Comparison of ENCODE assay signal across 18 mouse cellular contexts in genomic region chr12:83338345-83338744, GRCm38 (mm10).
A peak's percentile ranks its signal among the peaks of the same experiment; 100 is the strongest.
DNase-seq lines count a peak whose midpoint lies in the region; ATAC-seq and TF ChIP-seq lines count a peak whose summit lies in the region.
"Had no signal": no experiment of that assay in that cellular context is flagged by ENCODE, and none has a peak within 500 bp of the region (broad histone marks: within the 10 kb centered on the region; RNA-seq: fewer than 3 reads in every experiment).

No protein-coding gene starts in this region.

- no peak for ATAC-seq in liver, embryonic 14.5 days (ENCODE audit: insufficient read depth)
- ATAC-seq in liver, embryonic 12.5 days: no peak
- ATAC-seq in forebrain, postnatal 0 days: no peak
- no peak for ATAC-seq in hindbrain, postnatal 0 days
- no peak for ATAC-seq in midbrain, postnatal 0 days (ENCODE audit: low FRiP score)
- ATAC-seq in cerebellum, adult (ENCODE audit: insufficient number of reproducible peaks, low FRiP score, low TSS enrichment): no peak
- ATAC-seq: activated CD4-positive, CD25-positive, alpha-beta regulatory T cell, adult 4 months; intestine, embryonic 15.5 days; Patski had no signal

- no peak overlapping the region for H3K4me2 ChIP-seq in liver, embryonic 14.5 days (ENCODE audit: low read depth)
- no peak overlapping the region for H3K4me2 ChIP-seq in liver, embryonic 12.5 days
- H3K4me2 ChIP-seq in forebrain, postnatal 0 days (ENCODE audit: low read depth): no peak overlapping the region
- H3K4me2 ChIP-seq in hindbrain, postnatal 0 days (ENCODE audit: low read depth, low read length): no peak overlapping the region
- no peak overlapping the region for H3K4me2 ChIP-seq in midbrain, postnatal 0 days (ENCODE audit: low read depth, low read length, poor library complexity, severe bottlenecking)
- H3K4me2 ChIP-seq: embryonic facial prominence, embryonic 13.5 days; heart, embryonic 12.5 days; intestine, embryonic 15.5 days had no signal

- H3K9me3 ChIP-seq in liver, embryonic 14.5 days (ENCODE audit: control insufficient read depth, low read length): no peaks in the 10 kb centered on the region
- no peaks in the 10 kb centered on the region for H3K9me3 ChIP-seq in liver, embryonic 12.5 days (replicated peaks)
- H3K9me3 ChIP-seq in forebrain, postnatal 0 days (ENCODE audit: low read length): no peaks in the 10 kb centered on the region
- H3K9me3 ChIP-seq in hindbrain, postnatal 0 days (ENCODE audit: low read length): no peaks in the 10 kb centered on the region
- no peaks in the 10 kb centered on the region for H3K9me3 ChIP-seq in midbrain, postnatal 0 days (ENCODE audit: low read length)
- H3K9me3 ChIP-seq: embryonic facial prominence, embryonic 13.5 days; heart, embryonic 12.5 days; intestine, embryonic 15.5 days had no signal

- 64% methylated on average over 1 of the region's 1 CpGs for WGBS in liver, embryonic 14.5 days (ENCODE audit: insufficient replicate concordance)
- WGBS in liver, embryonic 12.5 days (ENCODE audit: insufficient replicate concordance): 50% methylated on average over 1 of the region's 1 CpGs
- 78% methylated on average over 1 of the region's 1 CpGs for WGBS in forebrain, postnatal 0 days
- 77% methylated on average over 1 of the region's 1 CpGs for WGBS in hindbrain, postnatal 0 days
- WGBS in midbrain, postnatal 0 days: 69% methylated on average over 1 of the region's 1 CpGs

- H3K4me1 ChIP-seq in liver, embryonic 14.5 days (replicated peaks; ENCODE audit: control insufficient read depth in 2 of 2, insufficient read depth in 2 of 2, low read length in 1 of 2): peaks cover 0 to 3% of the 10 kb centered on the region in 2 experiments; a peak in 1 of 4 replicates
- peaks cover 8% of the 10 kb centered on the region; the same call in 1 of the 2 replicates for H3K4me1 ChIP-seq in liver, embryonic 12.5 days
- H3K4me1 ChIP-seq in forebrain, postnatal 0 days (ENCODE audit: insufficient read depth): peaks cover 15% of the 10 kb centered on the region
- H3K4me1 ChIP-seq in hindbrain, postnatal 0 days (ENCODE audit: insufficient read depth, low read length): peaks cover 35% of the 10 kb centered on the region
- H3K4me1 ChIP-seq in midbrain, postnatal 0 days (ENCODE audit: insufficient read depth, low read length): peaks cover 11% of the 10 kb centered on the region
- H3K4me1 ChIP-seq: intestine, embryonic 15.5 days had no signal

- no peak for TF ChIP-seq EP300 in liver, embryonic 14.5 days (IDR thresholded peaks at IDR 0.05; ENCODE audit: low read depth)

- H3K27me3 ChIP-seq in liver, embryonic 14.5 days (ENCODE audit: control insufficient read depth, insufficient read depth, low read length): no peaks in the 10 kb centered on the region; the same call in 1 of the 2 replicates
- no peaks in the 10 kb centered on the region for H3K27me3 ChIP-seq in liver, embryonic 12.5 days (replicated peaks)
- no peaks in the 10 kb centered on the region for H3K27me3 ChIP-seq in forebrain, postnatal 0 days (ENCODE audit: insufficient read depth, low read length)
- H3K27me3 ChIP-seq in hindbrain, postnatal 0 days (ENCODE audit: insufficient read depth, low read length): no peaks in the 10 kb centered on the region
- no peaks in the 10 kb centered on the region for H3K27me3 ChIP-seq in midbrain, postnatal 0 days (ENCODE audit: insufficient read depth, low read length)
- H3K27me3 ChIP-seq: heart, embryonic 12.5 days; intestine, embryonic 15.5 days had no signal

- H3K9ac ChIP-seq in liver, embryonic 14.5 days (replicated peaks): no peak overlapping the region
- no peak overlapping the region for H3K9ac ChIP-seq in liver, embryonic 12.5 days
- H3K9ac ChIP-seq in forebrain, postnatal 0 days: no peak overlapping the region
- 0 out of 2 replicates have a peak overlapping the region, but pooled peaks have one; percentile 13 for H3K9ac ChIP-seq in hindbrain, postnatal 0 days (replicated peaks; ENCODE audit: low read length)
- no peak overlapping the region for H3K9ac ChIP-seq in midbrain, postnatal 0 days (replicated peaks; ENCODE audit: low read length, poor library complexity, severe bottlenecking)
- H3K9ac ChIP-seq: embryonic facial prominence, embryonic 13.5 days; heart, embryonic 12.5 days; intestine, embryonic 15.5 days had no signal

- no peak overlapping the region for H3K4me3 ChIP-seq in liver, embryonic 14.5 days (ENCODE audit: insufficient read depth in 1 of 2, low read depth in 2 of 2, low read length in 2 of 2)
- no peak overlapping the region for H3K4me3 ChIP-seq in liver, embryonic 12.5 days
- no peak overlapping the region for H3K4me3 ChIP-seq in forebrain, postnatal 0 days (ENCODE audit: low read depth, low read length)
- H3K4me3 ChIP-seq in hindbrain, postnatal 0 days (ENCODE audit: low read length): no peak overlapping the region
- no peak overlapping the region for H3K4me3 ChIP-seq in midbrain, postnatal 0 days (ENCODE audit: low read depth, low read length)
- H3K4me3 ChIP-seq: embryonic facial prominence, embryonic 13.5 days; heart, embryonic 12.5 days; intestine, embryonic 15.5 days had no signal

- no peak overlapping the region for H3K27ac ChIP-seq in liver, embryonic 14.5 days
- no peak overlapping the region for H3K27ac ChIP-seq in liver, embryonic 12.5 days
- H3K27ac ChIP-seq in forebrain, postnatal 0 days (ENCODE audit: low read depth, low read length): 0 out of 2 replicates have a peak overlapping the region, but pooled peaks have one; percentile 4
- H3K27ac ChIP-seq in hindbrain, postnatal 0 days: peak overlapping the region; percentile 41; the same call in 1 of the 2 replicates
- H3K27ac ChIP-seq in midbrain, postnatal 0 days (ENCODE audit: low read depth, low read length): 0 out of 2 replicates have a peak overlapping the region, but pooled peaks have one; percentile 52
- H3K27ac ChIP-seq: embryonic facial prominence, embryonic 13.5 days; intestine, embryonic 15.5 days had no signal

- DNase-seq in liver, embryonic 14.5 days (ENCODE audit: low read depth in 3 of 3, low spot score in 3 of 3): no peak
- DNase-seq in forebrain, postnatal 0 days: no peak
- no peak for DNase-seq in hindbrain, postnatal 0 days (ENCODE audit: low spot score)
- no peak for DNase-seq in midbrain, postnatal 0 days (ENCODE audit: low spot score)
- no peak for DNase-seq in testis, postnatal 14 days (ENCODE audit: low spot score)
- DNase-seq in layer of hippocampus, postnatal 25 days (ENCODE audit: extremely low spot score in 1 of 2, low spot score in 1 of 2): no peak
- DNase-seq: adrenal gland, postnatal 25 days; cerebellum, adult 2 months; lung, adult 2 months; lung, postnatal 4 days; spleen, adult 18-20 months had no signal

- no peaks in the 10 kb centered on the region for H3K36me3 ChIP-seq in liver, embryonic 14.5 days (replicated peaks; ENCODE audit: control insufficient read depth, insufficient read depth, low read depth)
- H3K36me3 ChIP-seq in liver, embryonic 12.5 days: peaks cover 3% of the 10 kb centered on the region; the same call in 1 of the 2 replicates
- no peaks in the 10 kb centered on the region for H3K36me3 ChIP-seq in forebrain, postnatal 0 days (ENCODE audit: insufficient read depth)
- no peaks in the 10 kb centered on the region for H3K36me3 ChIP-seq in hindbrain, postnatal 0 days (ENCODE audit: insufficient read depth, low read length)
- H3K36me3 ChIP-seq in midbrain, postnatal 0 days (ENCODE audit: insufficient read depth, low read length): no peaks in the 10 kb centered on the region
- H3K36me3 ChIP-seq: embryonic facial prominence, embryonic 13.5 days; heart, embryonic 12.5 days; intestine, embryonic 15.5 days had no signal

- peak; percentile 32 for TF ChIP-seq CTCF in liver, embryonic 14.5 days (IDR thresholded peaks at IDR 0.05; ENCODE audit: low read depth)
- TF ChIP-seq CTCF in forebrain, postnatal 0 days (IDR thresholded peaks at IDR 0.05; ENCODE audit: low read depth): no peak
- TF ChIP-seq CTCF in hindbrain, postnatal 0 days (IDR thresholded peaks at IDR 0.05; ENCODE audit: low read depth): no peak
- 0 out of 2 replicates have a peak, but pooled peaks have one; percentile 14 for TF ChIP-seq CTCF in midbrain, postnatal 0 days (IDR thresholded peaks at IDR 0.05)

Comparison
In these comparisons a context has a peak if more than half of its experiments do, and no peak if none do; other contexts are left out.
1. H3K27ac ChIP-seq: peak in forebrain, postnatal 0 days (single experiment), hindbrain, postnatal 0 days (single experiment) and midbrain, postnatal 0 days (single experiment); none in liver, embryonic 14.5 days (single experiment) and liver, embryonic 12.5 days (single experiment).
2. CTCF ChIP-seq: peak in liver, embryonic 14.5 days (single experiment) and midbrain, postnatal 0 days (single experiment); none in forebrain, postnatal 0 days (single experiment) and hindbrain, postnatal 0 days (single experiment).